Mouse (Mus musculus) MEL (cell line): ENCODE measurements around the gene Pigr.

Source experiments
- CTCF ChIP-seq, 3 experiments: IDR thresholded peaks in 2 of 3; conservative IDR thresholded peaks in 1 of 3; 2 replicates each; pipeline ENCODE4 v1.5.1; 2011 to 2012; ENCODE audit warnings: low read length in 3 of 3, low read depth in 2 of 3, mild to moderate bottlenecking in 2 of 3, improper control_type of control experiment in 1 of 3, inconsistent platforms in 1 of 3, mixed read lengths in 1 of 3, moderate library complexity in 1 of 3; ENCODE audit not compliant: control insufficient read depth in 1 of 3, insufficient read depth in 1 of 3, poor library complexity in 1 of 3, severe bottlenecking in 1 of 3
- HCFC1 ChIP-seq: IDR thresholded peaks from 2 replicates; pipeline ENCODE4 v1.6.1; 2012; ENCODE audit warnings: low read depth, mild to moderate bottlenecking, inconsistent platforms, low read length, improper control_type of control experiment, moderate library complexity
- MAZ ChIP-seq: IDR thresholded peaks from 2 replicates; pipeline ENCODE4 v1.6.1; 2012; ENCODE audit warnings: low read depth, mild to moderate bottlenecking, inconsistent platforms, low read length, improper control_type of control experiment
- MYC ChIP-seq: IDR thresholded peaks from 2 replicates; pipeline ENCODE4 v1.6.1; 2011; ENCODE audit warnings: low read depth, mild to moderate bottlenecking, low read length, improper control_type of control experiment, moderate library complexity
- POLR2A ChIP-seq, 2 experiments: IDR thresholded peaks; 2 replicates each; pipeline ENCODE4 v1.6.1; 2011 to 2012; ENCODE audit warnings: low read length in 2 of 2, mild to moderate bottlenecking in 2 of 2, control low read depth in 1 of 2, improper control_type of control experiment in 1 of 2, low read depth in 1 of 2, moderate library complexity in 1 of 2; ENCODE audit not compliant: control insufficient read depth in 1 of 2, insufficient read depth in 1 of 2, poor library complexity in 1 of 2
- RAD21 ChIP-seq: IDR thresholded peaks from 2 replicates; pipeline ENCODE4 v1.6.1; 2011; ENCODE audit warnings: mild to moderate bottlenecking, low read depth, low read length, improper control_type of control experiment
- SIN3A ChIP-seq: IDR thresholded peaks from 2 replicates; pipeline ENCODE4 v1.6.1; 2012; ENCODE audit warnings: low read length, improper control_type of control experiment, inconsistent platforms
- UBTF ChIP-seq: IDR thresholded peaks from 2 replicates; pipeline ENCODE4 v1.6.1; 2012; ENCODE audit warnings: low read depth, mild to moderate bottlenecking, inconsistent platforms, low read length, improper control_type of control experiment, moderate library complexity, borderline replicate concordance; ENCODE audit not compliant: insufficient read depth

DNA sequence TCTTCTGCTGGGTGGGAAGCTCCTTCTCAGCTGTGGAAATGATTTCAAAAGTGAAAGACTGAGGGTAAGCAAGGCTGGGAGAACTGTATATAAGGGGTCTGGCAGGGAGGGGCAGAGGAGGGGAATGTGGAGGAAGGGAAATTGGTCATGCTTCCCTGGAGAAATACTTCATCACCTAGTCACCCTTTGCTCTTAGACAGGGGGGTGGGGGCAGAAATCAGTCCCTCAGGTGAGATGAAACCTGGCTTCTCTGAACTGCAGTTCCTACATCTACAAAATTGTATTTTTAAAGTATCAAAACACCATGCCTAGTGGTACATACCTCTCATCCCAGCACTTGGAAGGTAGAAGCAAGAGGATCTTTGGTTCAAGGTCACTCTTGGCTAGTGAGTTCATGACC lies 60.9 kb downstream of the Pigr start, which contains the start of gene Il24:
- no peak for TF ChIP-seq HCFC1
- no peak for TF ChIP-seq POLR2A (IDR thresholded peaks at IDR 0.05; ENCODE audit: control insufficient read depth in 1 of 2, insufficient read depth in 1 of 2, low read depth in 1 of 2, low read length in 2 of 2, poor library complexity in 1 of 2)
- no peak for TF ChIP-seq UBTF
- TF ChIP-seq MAZ, result no peak
- TF ChIP-seq SIN3A, result no peak
- no peak for TF ChIP-seq RAD21
- TF ChIP-seq CTCF (IDR thresholded peaks at IDR 0.05 in 2 of 3, conservative IDR thresholded peaks at IDR 0.05 in 1 of 3; ENCODE audit: control insufficient read depth in 1 of 3, insufficient read depth in 1 of 3, low read depth in 2 of 3, low read length in 3 of 3, poor library complexity in 1 of 3, severe bottlenecking in 1 of 3), result no peak
- TF ChIP-seq MYC, result no peak
